Mouse (Mus musculus) embryonic facial prominence, embryonic 13.5 days (tissue): ENCODE measurements at regions not wholly inside any gene's neighbourhood (a gene's known extent, or its start where the extent isn't known, plus 50 kb on each side); places are given as distances from the start of the nearest gene placed in this dataset.

Experiments used
- ATAC-seq: fragments of 200-750 bp; cut with Nextera tagmentation; 2 replicates; pipeline ENCODE4 v1.8.0; 2017; ENCODE audit warnings: low read depth; ENCODE audit not compliant: insufficient number of reproducible peaks, insufficient read depth, low FRiP score, low TSS enrichment
- H3K27ac ChIP-seq: fragments of 300-500 bp; sonication (generic); 2 replicates; pipeline ENCODE4 v1.5.1; 2015; ENCODE audit warnings: moderate library complexity, mild to moderate bottlenecking, inconsistent platforms
- H3K27me3 ChIP-seq: fragments of 300-500 bp; sonication (generic); 2 replicates; pipeline ENCODE4 v1.6.1; 2015; ENCODE audit warnings: mild to moderate bottlenecking, inconsistent platforms
- H3K36me3 ChIP-seq: fragments of 300-500 bp; sonication (generic); 2 replicates; pipeline ENCODE4 v1.6.1; 2015; ENCODE audit warnings: mild to moderate bottlenecking, inconsistent platforms
- H3K4me1 ChIP-seq: fragments of 300-500 bp; sonication (generic); 2 replicates; pipeline ENCODE4 v1.6.1; 2015; ENCODE audit warnings: inconsistent platforms
- H3K4me2 ChIP-seq: fragments of 300-500 bp; sonication (generic); 2 replicates; pipeline ENCODE4 v1.6.1; 2015; ENCODE audit warnings: moderate library complexity, mild to moderate bottlenecking, inconsistent platforms
- H3K4me3 ChIP-seq: fragments of 300-500 bp; sonication (generic); 2 replicates; pipeline ENCODE4 v1.5.1; 2015; ENCODE audit warnings: mild to moderate bottlenecking, inconsistent platforms
- H3K9ac ChIP-seq: fragments of 300-500 bp; sonication (generic); 2 replicates; pipeline ENCODE4 v1.6.1; 2015; ENCODE audit warnings: mild to moderate bottlenecking, inconsistent platforms
- H3K9me3 ChIP-seq: fragments of 300-500 bp; sonication (generic); 2 replicates; pipeline ENCODE4 v1.6.1; 2016; ENCODE audit warnings: inconsistent platforms
- WGBS: fragments of 180-500 bp; shearing (Covaris S2); methylation state at CpG from one replicate; pipeline ENCODE4 v1.1.7; 2015; ENCODE audit warnings: mixed read lengths; 5-methylcytosine and 5-hydroxymethylcytosine counted together

DNA sequence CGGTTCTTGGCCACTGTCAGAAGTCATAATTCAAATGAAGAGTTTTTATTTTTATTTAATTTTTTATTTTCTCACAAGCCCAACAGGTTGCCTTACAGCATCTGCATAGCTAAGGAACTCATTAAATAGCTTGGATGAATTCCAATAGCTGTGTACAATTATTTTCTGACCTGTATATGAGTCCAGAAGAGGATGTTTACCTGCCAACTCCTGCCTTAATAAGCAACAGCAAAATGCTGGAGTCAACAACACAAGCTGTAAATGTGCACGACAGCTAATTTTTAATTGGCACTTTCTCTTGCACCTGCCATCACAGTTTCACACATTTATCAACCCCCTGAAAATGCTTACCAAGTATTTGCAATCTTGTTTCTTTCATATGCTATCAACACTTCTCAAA lies 161.4 kb upstream of the Crbn start:
- Histone ChIP-seq H3K9ac (no peak overlapping the region), H3K36me3 (no peaks in the 10 kb centered on the region), H3K9me3 (no peaks in the 10 kb centered on the region), H3K4me1 (no peaks in the 10 kb centered on the region), H3K27ac (no peak overlapping the region), H3K27me3 (no peaks in the 10 kb centered on the region), H3K4me3 (no peak overlapping the region), H3K4me2 (no peak overlapping the region)
- no peak for ATAC-seq
- 85% methylated on average over 2 of the region's 2 CpGs for WGBS

DNA sequence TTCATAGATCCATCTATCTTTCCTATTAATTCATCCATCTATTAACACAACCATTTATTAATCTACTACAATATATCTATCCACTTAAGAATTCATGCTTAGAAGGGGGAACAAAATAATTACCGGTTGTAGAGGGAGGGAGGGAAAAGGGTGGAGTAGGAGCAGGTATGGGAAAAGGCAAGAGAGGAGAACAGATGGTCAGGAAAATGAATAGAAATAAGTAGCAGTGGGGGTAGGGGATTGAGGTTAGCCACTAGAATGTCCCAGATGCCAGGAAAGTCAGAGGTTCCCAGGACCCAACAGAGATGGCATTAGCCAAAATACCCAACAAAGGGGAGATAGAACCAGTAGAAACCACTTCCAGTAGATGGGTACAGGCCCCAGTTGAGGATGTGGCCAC lies 164.5 kb upstream of the Crbn start:
- no peaks in the 10 kb centered on the region for H3K4me1 ChIP-seq
- no peaks in the 10 kb centered on the region for H3K27me3 ChIP-seq
- no peak overlapping the region for H3K4me3 ChIP-seq
- 77% methylated on average over 1 of the region's 1 CpGs for whole genome bisulfite sequencing
- no peak overlapping the region for H3K4me2 ChIP-seq
- H3K9ac ChIP-seq = no peak overlapping the region
- H3K36me3 ChIP-seq = no peaks in the 10 kb centered on the region
- no peaks in the 10 kb centered on the region for H3K9me3 ChIP-seq
- H3K27ac ChIP-seq = no peak overlapping the region
- no peak for ATAC-seq

DNA sequence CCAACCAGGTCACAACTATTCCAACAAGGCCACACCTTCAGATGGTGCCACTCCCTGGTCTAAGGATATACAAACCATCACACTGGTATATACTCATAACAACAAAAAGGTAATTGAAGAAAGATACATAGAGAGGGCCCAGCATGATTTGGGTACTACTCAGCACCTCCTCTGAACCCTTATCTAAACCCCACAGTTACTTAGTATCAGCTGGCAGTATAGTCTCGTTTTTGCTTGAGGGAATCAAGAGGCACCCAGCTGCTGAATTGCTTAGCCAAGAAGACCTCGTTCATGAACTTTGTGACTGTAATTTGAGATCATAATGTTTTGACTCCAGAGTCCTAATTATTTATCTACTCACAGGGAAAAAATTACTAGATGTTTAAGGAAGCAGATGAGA lies 175.6 kb upstream of the Crbn start:
- Histone ChIP-seq H3K27me3 (no peaks in the 10 kb centered on the region), H3K4me3 (no peak overlapping the region), H3K9ac (no peak overlapping the region), H3K27ac (no peak overlapping the region), H3K4me2 (no peak overlapping the region), H3K36me3 (no peaks in the 10 kb centered on the region), H3K4me1 (no peaks in the 10 kb centered on the region), H3K9me3 (no peaks in the 10 kb centered on the region)
- WGBS = 26% methylated on average over 2 of the region's 2 CpGs
- no peak for ATAC-seq

DNA sequence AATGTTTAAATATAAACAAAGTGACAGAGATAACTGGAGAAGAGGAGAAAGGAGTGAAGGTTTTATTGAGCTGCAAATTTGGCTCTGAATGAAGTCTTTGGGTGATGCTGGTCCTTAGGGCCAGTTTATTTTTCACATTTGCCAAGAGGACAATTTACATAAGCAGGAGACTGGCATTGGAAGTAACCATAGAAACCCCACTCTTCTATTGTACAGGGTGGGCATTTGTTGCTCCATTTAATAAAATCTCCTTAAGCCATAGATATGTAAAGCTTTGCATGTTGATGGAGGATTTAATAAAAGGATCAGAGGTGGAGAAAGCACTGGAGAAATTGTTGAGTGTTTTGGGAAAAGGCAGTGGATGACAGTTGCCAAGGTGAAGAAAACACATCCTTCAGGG lies 178.8 kb upstream of the Crbn start:
- Histone ChIP-seq H3K4me3 (no peak overlapping the region), H3K27ac (no peak overlapping the region), H3K9ac (no peak overlapping the region), H3K27me3 (no peaks in the 10 kb centered on the region), H3K4me1 (no peaks in the 10 kb centered on the region), H3K4me2 (no peak overlapping the region), H3K36me3 (no peaks in the 10 kb centered on the region), H3K9me3 (no peaks in the 10 kb centered on the region)
- ATAC-seq = no peak

DNA sequence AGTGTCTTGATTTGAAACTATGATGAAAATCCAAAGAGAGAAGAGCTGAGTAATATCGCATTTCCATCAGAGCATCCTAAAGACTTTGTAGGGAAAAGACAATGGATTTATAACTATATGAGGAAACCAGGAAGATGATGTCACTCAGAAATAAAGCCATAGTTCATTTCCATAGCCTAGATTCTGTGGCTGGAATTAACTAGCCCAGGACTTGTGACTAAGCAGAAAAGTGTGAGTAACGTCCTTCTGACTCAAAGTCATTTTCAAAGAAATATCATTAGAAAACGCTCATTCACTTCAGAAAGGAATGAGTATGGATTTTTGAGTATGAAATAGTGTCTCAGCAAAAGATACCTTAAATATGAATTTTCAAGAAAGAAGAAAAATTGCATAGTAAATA lies 179.9 kb upstream of the Crbn start:
- H3K4me2 ChIP-seq = no peak overlapping the region
- H3K27me3 ChIP-seq = no peaks in the 10 kb centered on the region
- no peak overlapping the region for H3K4me3 ChIP-seq
- H3K27ac ChIP-seq = no peak overlapping the region
- H3K9me3 ChIP-seq = no peaks in the 10 kb centered on the region
- no peaks in the 10 kb centered on the region for H3K36me3 ChIP-seq
- H3K4me1 ChIP-seq = no peaks in the 10 kb centered on the region
- ATAC-seq = no peak
- WGBS = 84% methylated on average over 3 of the region's 3 CpGs
- H3K9ac ChIP-seq = no peak overlapping the region

DNA sequence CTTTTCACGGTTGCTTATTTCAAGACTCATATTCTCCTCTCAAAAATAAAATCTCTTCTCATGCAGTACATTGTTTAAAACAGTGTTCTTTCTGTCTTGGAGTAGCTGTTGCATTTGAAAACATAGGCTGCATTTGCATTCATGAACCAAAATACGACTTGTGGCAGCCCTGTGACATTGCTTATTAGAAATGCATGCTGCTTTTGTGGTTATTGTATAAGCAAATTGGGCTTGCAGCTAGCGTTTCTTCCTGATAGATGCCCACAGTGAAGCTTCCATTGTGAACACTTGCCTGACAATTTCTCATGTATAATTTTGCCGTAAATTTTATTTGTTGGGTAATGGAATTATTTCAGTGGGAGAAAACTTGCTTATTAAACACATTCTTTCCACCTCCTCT lies 180.3 kb upstream of the Crbn start:
- no peaks in the 10 kb centered on the region for H3K36me3 ChIP-seq
- no peaks in the 10 kb centered on the region for H3K9me3 ChIP-seq
- no peaks in the 10 kb centered on the region for H3K4me1 ChIP-seq
- no peak overlapping the region for H3K4me2 ChIP-seq
- ATAC-seq = no peak
- no peaks in the 10 kb centered on the region for H3K27me3 ChIP-seq
- 79% methylated on average over 4 of the region's 4 CpGs for WGBS
- no peak overlapping the region for H3K27ac ChIP-seq
- no peak overlapping the region for H3K9ac ChIP-seq
- H3K4me3 ChIP-seq = no peak overlapping the region

DNA sequence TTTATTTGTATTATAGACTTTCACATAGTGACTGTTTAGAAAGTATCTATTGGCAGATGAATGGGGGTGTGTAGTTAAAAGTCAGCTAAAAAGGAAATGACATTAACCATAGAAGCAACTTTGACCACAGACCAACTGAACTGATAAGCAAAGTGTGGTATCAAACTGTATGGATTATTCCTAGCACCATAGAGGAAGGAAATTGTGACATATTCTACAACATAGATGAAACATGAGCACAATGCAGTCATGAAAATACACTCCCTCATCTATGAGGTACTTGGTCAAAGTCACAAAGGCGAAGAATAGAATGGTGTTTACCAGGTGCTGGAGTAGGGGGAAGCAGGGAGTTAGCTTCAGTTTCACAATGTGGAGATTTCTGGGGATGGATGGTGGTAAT lies 181.4 kb upstream of the Crbn start:
- WGBS = 89% methylated on average over 1 of the region's 1 CpGs

DNA sequence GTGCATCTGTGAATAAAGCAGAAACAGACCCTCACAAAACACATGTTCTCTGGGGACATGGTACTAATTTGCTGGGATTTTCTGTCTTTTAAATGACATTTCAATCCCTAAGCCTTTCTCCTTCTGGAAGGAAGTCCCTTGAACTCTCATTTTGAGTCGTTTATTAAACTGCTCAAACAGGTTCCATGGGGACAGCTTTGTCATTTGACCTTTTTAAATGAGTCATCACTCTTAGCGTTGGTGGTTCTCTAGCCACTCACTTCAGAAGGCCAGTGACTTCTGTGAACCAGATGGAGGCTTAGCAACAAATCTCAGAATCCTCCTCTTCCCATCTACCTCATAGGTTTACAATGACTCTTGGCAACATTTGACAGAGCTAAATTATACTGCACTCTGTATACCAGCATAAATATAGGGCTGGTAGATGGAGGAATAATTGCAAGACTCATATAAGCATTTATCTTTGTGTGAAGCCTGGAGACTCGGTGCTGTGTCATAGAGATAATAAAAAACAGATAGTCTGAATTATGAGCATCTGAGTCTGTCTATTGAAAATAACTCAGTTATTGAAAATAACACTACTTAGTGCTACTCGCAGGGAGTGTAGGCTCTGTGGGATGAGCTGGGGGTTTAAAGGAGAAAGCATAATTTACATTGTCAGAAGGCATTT lies 185.4 kb upstream of the Crbn start:
- no peak overlapping the region for H3K27ac ChIP-seq
- ATAC-seq = no peak
- no peak overlapping the region for H3K4me2 ChIP-seq
- H3K27me3 ChIP-seq = no peaks in the 10 kb centered on the region
- no peaks in the 10 kb centered on the region for H3K36me3 ChIP-seq
- no peak overlapping the region for H3K4me3 ChIP-seq
- H3K9ac ChIP-seq = no peak overlapping the region
- H3K9me3 ChIP-seq = no peaks in the 10 kb centered on the region
- WGBS = 29% methylated on average over 4 of the region's 4 CpGs
- H3K4me1 ChIP-seq = no peaks in the 10 kb centered on the region

More for the DNA sequence above, 181.4 kb upstream of the Crbn start:
- no peaks in the 10 kb centered on the region for H3K27me3 ChIP-seq
- no peak for ATAC-seq
- H3K9me3 ChIP-seq = no peaks in the 10 kb centered on the region
- no peak overlapping the region for H3K4me2 ChIP-seq
- no peak overlapping the region for H3K9ac ChIP-seq
- H3K4me3 ChIP-seq = no peak overlapping the region
- no peaks in the 10 kb centered on the region for H3K36me3 ChIP-seq
- no peak overlapping the region for H3K27ac ChIP-seq
- H3K4me1 ChIP-seq = no peaks in the 10 kb centered on the region

DNA sequence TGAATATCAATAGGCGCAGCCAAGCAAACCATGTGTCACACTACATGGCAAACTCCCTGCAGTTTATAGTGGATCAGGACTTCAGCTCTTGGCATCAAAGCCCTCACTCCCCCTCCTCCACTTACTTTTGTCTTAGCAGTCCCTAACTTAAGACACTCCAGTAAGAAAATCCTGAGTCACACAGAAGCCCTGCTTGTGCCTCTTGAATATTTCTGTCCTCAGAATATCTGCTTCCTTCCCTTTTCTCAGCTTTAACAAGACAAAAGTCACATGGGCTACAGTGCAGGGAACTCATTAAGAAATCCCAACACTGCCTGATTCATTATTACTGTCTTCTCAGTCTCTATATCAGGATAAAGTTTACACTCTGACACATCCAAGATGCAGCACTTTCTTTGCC lies 191.7 kb upstream of the Crbn start:
- Histone ChIP-seq H3K36me3 (no peaks in the 10 kb centered on the region), H3K27me3 (no peaks in the 10 kb centered on the region), H3K4me3 (no peak overlapping the region), H3K9me3 (no peaks in the 10 kb centered on the region), H3K4me1 (no peaks in the 10 kb centered on the region), H3K27ac (no peak overlapping the region), H3K4me2 (no peak overlapping the region), H3K9ac (no peak overlapping the region)
- ATAC-seq = no peak
- WGBS = 84% methylated on average over 1 of the region's 1 CpGs

DNA sequence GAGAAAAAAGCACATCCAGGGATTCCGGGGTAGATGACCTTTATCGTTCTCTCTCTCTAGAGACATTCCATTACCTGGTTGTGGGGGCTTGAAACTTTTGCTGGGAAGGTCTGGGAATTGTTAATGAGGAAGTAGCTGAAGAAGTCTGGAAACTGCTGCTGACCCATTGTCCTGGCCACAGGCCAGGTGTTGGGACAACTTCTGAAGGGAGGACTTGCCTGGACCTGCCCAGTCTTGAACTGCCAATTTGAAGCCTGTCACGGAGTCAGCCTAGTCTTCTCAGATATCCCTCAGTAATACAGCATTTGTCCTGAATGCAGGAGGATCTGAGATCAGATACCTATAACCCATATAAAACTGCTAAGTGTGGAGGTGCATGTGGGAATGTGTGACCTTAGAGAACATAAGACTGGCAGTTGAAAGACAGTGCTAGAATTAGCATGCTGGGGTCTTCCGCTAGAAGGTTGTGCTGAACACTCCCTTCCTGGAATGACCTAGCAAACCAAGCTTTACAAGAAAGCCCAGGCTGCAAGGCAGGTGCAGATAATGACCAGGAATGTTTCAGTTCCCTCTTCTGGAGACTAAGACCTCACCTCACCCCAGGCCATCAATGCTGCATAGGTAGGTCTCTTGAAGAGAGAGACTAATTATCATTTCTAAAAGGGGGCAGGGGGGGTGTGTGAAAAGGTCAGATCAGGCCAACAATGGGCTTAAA lies 204.7 kb upstream of the Crbn start:
- Histone ChIP-seq H3K9ac (no peak overlapping the region), H3K4me2 (no peak overlapping the region), H3K4me1 (no peaks in the 10 kb centered on the region), H3K4me3 (no peak overlapping the region), H3K9me3 (no peaks in the 10 kb centered on the region), H3K27me3 (no peaks in the 10 kb centered on the region), H3K27ac (no peak overlapping the region), H3K36me3 (no peaks in the 10 kb centered on the region)
- WGBS = 82% methylated on average over 4 of the region's 4 CpGs
- ATAC-seq = no peak

DNA sequence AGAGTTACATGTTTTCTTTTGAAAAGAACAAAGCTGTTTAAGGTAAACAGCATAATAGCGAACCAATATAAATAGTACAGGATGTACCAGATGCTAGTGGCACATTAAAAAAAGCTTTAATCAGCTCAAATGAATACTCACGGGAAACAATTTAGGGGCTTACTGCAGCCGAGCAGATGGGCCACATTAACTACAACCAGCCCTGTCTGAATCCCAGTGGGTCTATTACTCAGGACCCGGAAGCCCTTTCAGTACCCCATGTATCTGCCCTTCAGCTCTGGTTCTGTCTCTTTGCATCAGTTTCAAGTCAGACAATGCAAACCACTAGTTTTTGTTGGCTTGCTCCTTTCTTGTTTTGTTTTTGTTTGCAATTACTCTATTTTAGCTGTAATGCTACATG lies 210.9 kb upstream of the Crbn start:
- Histone ChIP-seq H3K4me2 (no peak overlapping the region), H3K9me3 (no peaks in the 10 kb centered on the region), H3K9ac (no peak overlapping the region), H3K36me3 (no peaks in the 10 kb centered on the region), H3K27me3 (no peaks in the 10 kb centered on the region), H3K27ac (no peak overlapping the region), H3K4me3 (no peak overlapping the region), H3K4me1 (no peaks in the 10 kb centered on the region)
- WGBS = 37% methylated on average over 4 of the region's 4 CpGs
- ATAC-seq = no peak

DNA sequence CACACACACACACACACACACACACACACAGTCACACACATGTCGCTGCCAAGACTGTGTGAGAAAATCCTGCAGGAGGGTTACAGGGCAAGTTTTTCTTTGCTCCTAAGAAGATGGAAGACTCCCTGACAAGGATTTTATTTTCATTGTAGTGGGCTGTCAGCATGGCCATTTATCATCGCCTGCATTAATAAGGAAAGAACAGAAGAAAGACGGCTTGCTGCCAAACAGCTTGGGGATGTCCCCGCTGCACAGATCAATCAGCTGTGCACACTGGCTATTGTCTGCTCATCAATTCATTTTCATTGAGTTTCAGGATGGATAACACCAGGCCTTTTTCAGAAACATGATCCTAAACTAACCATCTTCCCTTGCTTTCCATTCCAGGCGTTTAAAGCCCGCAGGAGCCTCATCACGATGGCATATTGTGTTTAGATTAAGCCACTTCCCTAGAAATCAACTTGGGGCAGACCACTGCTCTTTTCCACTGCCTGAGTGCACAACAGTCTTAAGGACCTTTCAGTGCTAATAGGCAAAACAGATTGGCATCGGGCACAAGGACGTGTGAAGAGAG lies 213.1 kb upstream of the Crbn start:
- ATAC-seq = no peak
- Histone ChIP-seq H3K9ac (no peak overlapping the region), H3K4me2 (no peak overlapping the region), H3K9me3 (no peaks in the 10 kb centered on the region), H3K4me1 (no peaks in the 10 kb centered on the region), H3K27ac (no peak overlapping the region), H3K27me3 (no peaks in the 10 kb centered on the region), H3K36me3 (no peaks in the 10 kb centered on the region), H3K4me3 (no peak overlapping the region)
- 51% methylated on average over 9 of the region's 9 CpGs for WGBS
